Mouse (Mus musculus): ENCODE data around the gene Gsdma3. TPM values are rescaled to one million over a fixed set of nuclear protein-coding genes. Genes with fewer than 3 reads are reported as not detected.

Gsdma3 gene
- polyA plus RNA-seq, 1 experiment = not detected

GRCm38 (mm10) chr11:98686976-98687375 lies 60.8 kb downstream of the Gsdma3 start:
- no peak overlapping the region for H3ac ChIP-seq (ENCODE audit: control insufficient read depth, insufficient read length)
- H3K79me2 ChIP-seq (ENCODE audit: control insufficient read depth, insufficient read depth) = peaks cover 28% of the 10 kb centered on the region
- TF ChIP-seq TCF12 (IDR thresholded peaks at IDR 0.05; ENCODE audit: insufficient read depth, poor library complexity, severe bottlenecking) = no peak
- no peak for TF ChIP-seq REST (IDR thresholded peaks at IDR 0.05; ENCODE audit: insufficient read depth, insufficient read length)
- TF ChIP-seq MYOG (IDR thresholded peaks at IDR 0.05; ENCODE audit: control insufficient read depth in 1 of 3, insufficient read depth in 1 of 3, insufficient read length in 2 of 3, low read depth in 2 of 3) = no peak
- TF ChIP-seq E2F4 (IDR thresholded peaks at IDR 0.05; ENCODE audit: insufficient read depth) = no peak
- TF ChIP-seq MAX (IDR thresholded peaks at IDR 0.05; ENCODE audit: low read depth) = no peak
- no peak for TF ChIP-seq POLR2AphosphoS2 (IDR thresholded peaks at IDR 0.05; ENCODE audit: insufficient read length, low read depth)
- no peak for TF ChIP-seq SRF (IDR thresholded peaks at IDR 0.05; ENCODE audit: control insufficient read depth, insufficient read length, low read depth)
- no peak overlapping the region for H3K4me2 ChIP-seq (ENCODE audit: low read depth)
- H3K4me3 ChIP-seq = no peak overlapping the region
- H3K36me3 ChIP-seq (ENCODE audit: control insufficient read depth, insufficient read depth) = peaks cover 56% of the 10 kb centered on the region
- H3K27me3 ChIP-seq (ENCODE audit: control insufficient read depth, insufficient read depth, insufficient read length) = no peaks in the 10 kb centered on the region

Other genes starting within 250 kb of the Gsdma3 start
- gene Tcap, start 242.5 kb upstream of the Gsdma3 start, polyA plus RNA-seq (2012; fragmentation: generic; extraction: Trizol) = 131 TPM
- gene Pnmt, start 239.9 kb upstream of the Gsdma3 start, polyA plus RNA-seq (2012; fragmentation: generic; extraction: Trizol) = 2.2 TPM
- gene Pgap3, start 225.9 kb upstream of the Gsdma3 start, polyA plus RNA-seq (2012; fragmentation: generic; extraction: Trizol) = 8.7 TPM
- gene Erbb2, start 213.9 kb upstream of the Gsdma3 start, polyA plus RNA-seq (2012; fragmentation: generic; extraction: Trizol) = 33.5 TPM
- gene Mien1, start 187.4 kb upstream of the Gsdma3 start, polyA plus RNA-seq (2012; fragmentation: generic; extraction: Trizol) = 112 TPM
- not detected for gene Grb7, start 180.0 kb upstream of the Gsdma3 start, polyA plus RNA-seq (2012; fragmentation: generic; extraction: Trizol)
- gene Ikzf3, start 80.3 kb upstream of the Gsdma3 start, polyA plus RNA-seq (2012; fragmentation: generic; extraction: Trizol) = not detected
- gene Zpbp2, start 75.3 kb upstream of the Gsdma3 start, polyA plus RNA-seq (2012; fragmentation: generic; extraction: Trizol) = not detected
- gene Ormdl3, start 39.0 kb upstream of the Gsdma3 start, polyA plus RNA-seq (2012; fragmentation: generic; extraction: Trizol) = 43.5 TPM
- gene Lrrc3c, start 28.1 kb upstream of the Gsdma3 start, polyA plus RNA-seq (2012; fragmentation: generic; extraction: Trizol) = not detected
- 0.44 TPM for gene Gm12355, start 699 bp upstream of the Gsdma3 start, polyA plus RNA-seq (2012; fragmentation: generic; extraction: Trizol)
- gene Gsdma2, start 20.4 kb downstream of the Gsdma3 start, polyA plus RNA-seq (2012; fragmentation: generic; extraction: Trizol) = not detected
- 0.04 TPM for gene Gsdma, start 38.0 kb downstream of the Gsdma3 start, polyA plus RNA-seq (2012; fragmentation: generic; extraction: Trizol)
- gene Psmd3, start 56.2 kb downstream of the Gsdma3 start, polyA plus RNA-seq (2012; fragmentation: generic; extraction: Trizol) = 250 TPM
- gene Csf3, start 74.9 kb downstream of the Gsdma3 start, polyA plus RNA-seq (2012; fragmentation: generic; extraction: Trizol) = not detected
- gene Med24, start 103.1 kb downstream of the Gsdma3 start, polyA plus RNA-seq (2012; fragmentation: generic; extraction: Trizol) = 32.5 TPM
- 68.9 TPM for gene Thra, start 114.3 kb downstream of the Gsdma3 start, polyA plus RNA-seq (2012; fragmentation: generic; extraction: Trizol)
- 49.1 TPM for gene Nr1d1, start 149.0 kb downstream of the Gsdma3 start, polyA plus RNA-seq (2012; fragmentation: generic; extraction: Trizol)
- gene Msl1, start 169.2 kb downstream of the Gsdma3 start, polyA plus RNA-seq (2012; fragmentation: generic; extraction: Trizol) = 35.6 TPM
- gene Casc3, start 178.5 kb downstream of the Gsdma3 start, polyA plus RNA-seq (2012; fragmentation: generic; extraction: Trizol) = 22.1 TPM
- gene Rapgefl1, start 210.4 kb downstream of the Gsdma3 start, polyA plus RNA-seq (2012; fragmentation: generic; extraction: Trizol) = 3.5 TPM
- gene Wipf2, start 237.3 kb downstream of the Gsdma3 start, polyA plus RNA-seq (2012; fragmentation: generic; extraction: Trizol) = 5.3 TPM

Data from myocyte (in vitro differentiated cells).